Mouse (Mus musculus) midbrain, embryonic 10.5 days (tissue): ENCODE measurements at regions not wholly inside any gene's neighbourhood (a gene's known extent, or its start where the extent isn't known, plus 50 kb on each side); places are given as distances from the start of the nearest gene placed in this dataset.

Source experiments
- DNase-seq: peaks from one replicate; pipeline ENCODE4 v3.0.0-alpha.2; 2017; ENCODE audit warnings: low spot score
- H3K27ac ChIP-seq: fragments of 300-500 bp; sonication (generic); replicated peaks from 2 replicates; pipeline ENCODE4 v1.5.1; 2016; ENCODE audit warnings: mild to moderate bottlenecking
- H3K27me3 ChIP-seq: fragments of 300-500 bp; sonication (generic); 2 replicates; pipeline ENCODE4 v1.6.1; 2016; ENCODE audit warnings: low read depth, mild to moderate bottlenecking; ENCODE audit not compliant: poor library complexity, severe bottlenecking
- H3K36me3 ChIP-seq: fragments of 300-500 bp; sonication (generic); 2 replicates; pipeline ENCODE4 v1.6.1; 2016; ENCODE audit warnings: mild to moderate bottlenecking, moderate library complexity
- H3K4me1 ChIP-seq: fragments of 300-500 bp; sonication (generic); 2 replicates; pipeline ENCODE4 v1.6.1; 2016
- H3K4me3 ChIP-seq: fragments of 300-500 bp; sonication (generic); 2 replicates; pipeline ENCODE4 v1.5.1; 2016; ENCODE audit warnings: mild to moderate bottlenecking, moderate library complexity
- H3K9me3 ChIP-seq: fragments of 300-500 bp; sonication (generic); replicated peaks from 2 replicates; pipeline ENCODE4 v1.6.1; 2016; ENCODE audit warnings: mild to moderate bottlenecking
- WGBS: fragments of 180-500 bp; shearing (Covaris S2); methylation state at CpG from one replicate; pipeline ENCODE4 v1.1.7; 2016; 5-methylcytosine and 5-hydroxymethylcytosine counted together

- DNase-seq: no peak
- Histone ChIP-seq H3K36me3 (no peaks in the 10 kb centered on the region), H3K27me3 (no peaks in the 10 kb centered on the region), H3K4me3 (no peak overlapping the region), H3K9me3 (no peaks in the 10 kb centered on the region), H3K4me1 (peaks cover 9% of the 10 kb centered on the region), H3K27ac (peak overlapping the region; percentile 28; the same call in 1 of the 2 replicates)
- 54% methylated on average over 7 of the region's 7 CpGs for WGBS
Observed at GRCm38 (mm10) chr13:26312246-26313010, 457.5 kb downstream of the Hdgfl1 start.

DNA sequence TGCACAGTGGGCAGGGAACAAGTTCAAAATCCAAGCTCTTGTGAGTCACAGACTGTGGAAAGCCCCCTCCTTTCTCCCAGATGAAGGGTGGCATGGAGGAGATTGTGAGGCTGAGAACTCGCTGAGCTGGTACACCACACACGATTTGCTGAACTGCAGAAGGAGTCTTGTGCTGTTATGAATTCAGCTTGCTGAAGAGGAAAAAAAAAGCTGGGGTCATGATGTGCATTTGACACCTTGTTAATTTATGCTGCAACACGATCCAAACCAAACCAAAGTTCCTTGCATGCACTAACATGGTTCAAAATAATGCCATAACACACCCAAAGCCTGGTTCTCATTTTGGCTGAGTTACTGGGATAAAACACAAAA, 485.9 kb downstream of the Hdgfl1 start:
- H3K4me1 ChIP-seq: no peaks in the 10 kb centered on the region
- no peak overlapping the region for H3K4me3 ChIP-seq
- no peaks in the 10 kb centered on the region for H3K36me3 ChIP-seq
- DNase-seq: no peak
- H3K9me3 ChIP-seq: no peaks in the 10 kb centered on the region
- no peak overlapping the region for H3K27ac ChIP-seq
- 84% methylated on average over 3 of the region's 3 CpGs for WGBS
- no peaks in the 10 kb centered on the region for H3K27me3 ChIP-seq

GRCm38 (mm10) chr13:26283397-26284072, 486.4 kb downstream of the Hdgfl1 start:
- no peaks in the 10 kb centered on the region for H3K4me1 ChIP-seq
- H3K36me3 ChIP-seq: no peaks in the 10 kb centered on the region
- WGBS: 80% methylated on average over 6 of the region's 6 CpGs
- H3K27me3 ChIP-seq: no peaks in the 10 kb centered on the region
- DNase-seq: no peak
- no peaks in the 10 kb centered on the region for H3K9me3 ChIP-seq
- no peak overlapping the region for H3K4me3 ChIP-seq
- no peak overlapping the region; the same call in 1 of the 2 replicates for H3K27ac ChIP-seq

GRCm38 (mm10) chr13:26282291-26282690, 487.7 kb downstream of the Hdgfl1 start:
- no peak for DNase-seq
- Histone ChIP-seq H3K36me3 (no peaks in the 10 kb centered on the region), H3K4me1 (no peaks in the 10 kb centered on the region), H3K4me3 (no peak overlapping the region), H3K27ac (no peak overlapping the region), H3K9me3 (no peaks in the 10 kb centered on the region), H3K27me3 (no peaks in the 10 kb centered on the region)
- 85% methylated on average over 3 of the region's 3 CpGs for WGBS

- Histone ChIP-seq H3K36me3 (no peaks in the 10 kb centered on the region), H3K27ac (no peak overlapping the region), H3K4me3 (no peak overlapping the region), H3K9me3 (no peaks in the 10 kb centered on the region), H3K4me1 (no peaks in the 10 kb centered on the region), H3K27me3 (no peaks in the 10 kb centered on the region)
- DNase-seq: no peak
- WGBS: 93% methylated on average over 3 of the region's 3 CpGs
Observed at GRCm38 (mm10) chr13:26272850-26273249, 497.1 kb downstream of the Hdgfl1 start.

- Histone ChIP-seq H3K27me3 (no peaks in the 10 kb centered on the region), H3K27ac (no peak overlapping the region), H3K4me3 (no peak overlapping the region), H3K9me3 (no peaks in the 10 kb centered on the region), H3K4me1 (no peaks in the 10 kb centered on the region), H3K36me3 (no peaks in the 10 kb centered on the region)
- DNase-seq: no peak
- WGBS: 88% methylated on average over 2 of the region's 2 CpGs
Observed at GRCm38 (mm10) chr13:26267501-26267900, 502.5 kb downstream of the Hdgfl1 start.

GRCm38 (mm10) chr13:26235941-26236340, 534.0 kb downstream of the Hdgfl1 start:
- Histone ChIP-seq H3K4me1 (peaks cover 10% of the 10 kb centered on the region), H3K27ac (peak overlapping the region; percentile 77), H3K4me3 (no peak overlapping the region), H3K9me3 (no peaks in the 10 kb centered on the region), H3K27me3 (no peaks in the 10 kb centered on the region), H3K36me3 (no peaks in the 10 kb centered on the region)
- DNase-seq: peak; percentile 16
- 62% methylated on average over 5 of the region's 5 CpGs for WGBS

DNA sequence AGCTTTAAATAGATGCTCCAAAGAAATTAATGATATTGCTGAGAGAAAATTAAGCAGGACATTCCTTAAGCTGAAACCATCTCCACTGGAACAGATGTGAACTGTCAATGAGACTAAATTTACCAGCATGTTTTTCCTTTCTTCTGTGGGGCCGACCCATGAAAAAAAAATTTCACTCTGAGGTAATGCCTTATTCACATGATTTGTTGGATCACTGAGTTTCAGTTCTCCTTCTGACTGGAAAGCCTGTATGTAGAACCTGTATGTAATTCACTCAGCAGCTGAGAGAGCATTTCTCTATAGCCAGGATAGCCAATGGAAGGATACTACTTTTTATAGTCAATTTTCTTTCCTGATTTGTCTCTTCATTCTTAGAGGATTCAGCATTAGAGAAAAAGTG, 535.3 kb downstream of the Hdgfl1 start:
- 88% methylated on average over 1 of the region's 1 CpGs for WGBS

GRCm38 (mm10) chr13:26217299-26217698, 552.7 kb downstream of the Hdgfl1 start:
- Histone ChIP-seq H3K9me3 (no peaks in the 10 kb centered on the region), H3K27me3 (no peaks in the 10 kb centered on the region), H3K4me3 (no peak overlapping the region), H3K4me1 (no peaks in the 10 kb centered on the region), H3K27ac (no peak overlapping the region), H3K36me3 (no peaks in the 10 kb centered on the region)
- WGBS: 85% methylated on average over 3 of the region's 3 CpGs
- DNase-seq: no peak

More for the DNA sequence above, 535.3 kb downstream of the Hdgfl1 start:
- no peaks in the 10 kb centered on the region for H3K27me3 ChIP-seq
- H3K36me3 ChIP-seq: no peaks in the 10 kb centered on the region
- no peak overlapping the region for H3K27ac ChIP-seq
- no peak overlapping the region for H3K4me3 ChIP-seq
- DNase-seq: no peak
- no peaks in the 10 kb centered on the region for H3K9me3 ChIP-seq
- peaks cover 10% of the 10 kb centered on the region for H3K4me1 ChIP-seq

DNA sequence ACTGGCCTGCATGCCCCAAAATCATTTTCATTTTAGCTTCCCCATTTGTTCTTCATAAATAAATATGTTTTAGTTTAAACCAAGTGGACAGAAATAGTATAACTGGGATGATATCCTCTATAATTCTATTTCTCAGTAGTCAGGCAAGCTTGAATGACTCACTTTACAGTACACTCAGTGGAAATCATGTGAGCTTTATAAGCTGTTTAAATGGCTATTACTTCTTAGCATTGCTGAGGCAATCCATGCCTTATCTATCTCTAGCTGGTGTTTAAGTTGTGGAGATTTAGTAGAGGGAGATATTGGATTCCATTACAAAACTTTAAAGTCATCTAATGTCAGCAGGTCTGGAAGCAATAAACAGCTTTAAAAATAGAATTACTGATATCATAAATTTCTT, 553.4 kb downstream of the Hdgfl1 start:
- Histone ChIP-seq H3K27me3 (no peaks in the 10 kb centered on the region), H3K27ac (no peak overlapping the region), H3K4me1 (no peaks in the 10 kb centered on the region), H3K36me3 (no peaks in the 10 kb centered on the region), H3K9me3 (no peaks in the 10 kb centered on the region), H3K4me3 (no peak overlapping the region)
- DNase-seq: no peak

- DNase-seq: no peak
- Histone ChIP-seq H3K9me3 (no peaks in the 10 kb centered on the region), H3K27me3 (no peaks in the 10 kb centered on the region), H3K4me3 (no peak overlapping the region), H3K4me1 (no peaks in the 10 kb centered on the region), H3K36me3 (no peaks in the 10 kb centered on the region), H3K27ac (no peak overlapping the region)
- 93% methylated on average over 1 of the region's 1 CpGs for WGBS
Observed at GRCm38 (mm10) chr13:26205532-26206105, 564.3 kb downstream of the Hdgfl1 start.

- H3K27me3 ChIP-seq: no peaks in the 10 kb centered on the region
- no peaks in the 10 kb centered on the region for H3K36me3 ChIP-seq
- no peaks in the 10 kb centered on the region for H3K9me3 ChIP-seq
- no peak overlapping the region for H3K4me3 ChIP-seq
- DNase-seq: no peak
- no peaks in the 10 kb centered on the region for H3K4me1 ChIP-seq
- no peak overlapping the region for H3K27ac ChIP-seq
- 91% methylated on average over 4 of the region's 4 CpGs for WGBS
Observed at GRCm38 (mm10) chr13:26194646-26195045, 575.3 kb downstream of the Hdgfl1 start.

DNA sequence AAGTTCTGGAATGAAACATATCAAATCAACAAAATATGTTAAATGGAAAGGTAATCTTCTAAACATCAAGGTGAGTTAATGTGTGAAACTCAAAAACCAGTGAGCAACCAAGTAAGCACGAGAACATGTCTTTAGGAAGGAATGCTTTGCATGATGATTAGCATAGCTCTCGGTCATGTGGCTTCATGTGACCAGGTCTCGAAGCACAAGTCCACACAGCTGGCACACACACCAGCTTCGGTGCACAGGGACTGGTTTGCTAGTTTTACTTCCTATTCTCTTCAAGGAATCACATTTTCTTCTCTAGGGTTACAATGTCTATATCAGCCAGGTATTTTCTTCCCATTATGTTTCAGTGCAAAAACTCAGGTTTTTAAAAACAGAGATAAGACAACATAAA, 586.1 kb downstream of the Hdgfl1 start:
- DNase-seq: no peak
- Histone ChIP-seq H3K27ac (no peak overlapping the region), H3K9me3 (no peaks in the 10 kb centered on the region), H3K4me1 (no peaks in the 10 kb centered on the region), H3K4me3 (no peak overlapping the region), H3K27me3 (no peaks in the 10 kb centered on the region), H3K36me3 (no peaks in the 10 kb centered on the region)
- 93% methylated on average over 4 of the region's 4 CpGs for WGBS
